Mouse (Mus musculus) heart, embryonic 13.5 days (tissue): ENCODE results near the gene Pttg1. TPM values are rescaled to one million over a fixed set of nuclear protein-coding genes. Genes with fewer than 3 reads are reported as not detected.

Experiments used
- ATAC-seq: fragments of 200-750 bp; cut with Nextera tagmentation; 2 replicates; pipeline ENCODE4 v1.8.0; 2017; ENCODE audit warnings: moderate TSS enrichment; ENCODE audit not compliant: insufficient number of reproducible peaks, low FRiP score, low TSS enrichment; ENCODE audit errors: extremely low read depth
- H3K27ac ChIP-seq: fragments of 300-500 bp; sonication (generic); replicated peaks from 2 replicates; pipeline ENCODE4 v1.5.1; 2015; ENCODE audit warnings: moderate library complexity, mild to moderate bottlenecking, inconsistent platforms
- H3K27me3 ChIP-seq: fragments of 300-500 bp; sonication (generic); replicated peaks from 2 replicates; pipeline ENCODE4 v1.6.1; 2015; ENCODE audit warnings: mild to moderate bottlenecking, inconsistent platforms
- H3K36me3 ChIP-seq: fragments of 300-500 bp; sonication (generic); 2 replicates; pipeline ENCODE4 v1.6.1; 2015; ENCODE audit warnings: mild to moderate bottlenecking, inconsistent platforms
- H3K4me1 ChIP-seq: fragments of 300-500 bp; sonication (generic); 2 replicates; pipeline ENCODE4 v1.6.1; 2015; ENCODE audit warnings: inconsistent platforms
- H3K4me2 ChIP-seq: fragments of 300-500 bp; sonication (generic); 2 replicates; pipeline ENCODE4 v1.6.1; 2015; ENCODE audit warnings: inconsistent platforms, mild to moderate bottlenecking, moderate library complexity
- H3K4me3 ChIP-seq: fragments of 300-500 bp; sonication (generic); 2 replicates; pipeline ENCODE4 v1.5.1; 2015; ENCODE audit warnings: moderate library complexity, mild to moderate bottlenecking, inconsistent platforms
- H3K9ac ChIP-seq: fragments of 300-500 bp; sonication (generic); 2 replicates; pipeline ENCODE4 v1.6.1; 2015; ENCODE audit warnings: inconsistent platforms, mild to moderate bottlenecking, moderate library complexity
- H3K9me3 ChIP-seq: fragments of 300-500 bp; sonication (generic); 2 replicates; pipeline ENCODE4 v1.6.1; 2016; ENCODE audit warnings: inconsistent platforms
- WGBS: fragments of 180-500 bp; shearing (Covaris S2); methylation state at CpG from one replicate; pipeline ENCODE4 v1.1.7; 2015; ENCODE audit warnings: mixed read lengths; 5-methylcytosine and 5-hydroxymethylcytosine counted together
- microRNA counts: library from miRNA; unstranded; fragments of <30 nt; microRNA quantifications from one replicate; lab custom pipeline; 2016
- microRNA-seq: library from miRNA; unstranded; fragments of <30 nt; microRNA quantifications from one replicate; pipeline ENCODE4, GENCODE M21; 2016
- polyA plus RNA-seq: library from polyadenylated mRNA; unstranded; fragments of >200 nt; fragmentation: Nextera tagmentation; extraction: Ambion mirVana; gene quantifications from 2 replicates; pipeline ENCODE4 v1.2.1, GENCODE M21; 2015

Pttg1 gene
- polyA plus RNA-seq, 1 experiment from 2014 or later = 113 TPM

- Histone ChIP-seq H3K27me3 (no peaks in the 10 kb centered on the region), H3K9ac (no peak overlapping the region), H3K4me3 (no peak overlapping the region), H3K4me2 (no peak overlapping the region), H3K4me1 (no peaks in the 10 kb centered on the region), H3K36me3 (no peaks in the 10 kb centered on the region), H3K27ac (no peak overlapping the region), H3K9me3 (no peaks in the 10 kb centered on the region)
- 74% methylated on average over 3 of the region's 3 CpGs for WGBS
- no peak for ATAC-seq
Measured at GRCm38 (mm10) chr11:43371807-43372206, 54.2 kb downstream of the Pttg1 start.

MicroRNAs encoded within 50 kb of the gene (microRNA counts, 519-probe panel; counts per million panel counts)
- microRNA mmu-miR-146a (lab: Ali Mortazavi, UCI) = 3,842 counts per million, percentile 74 among the panel's probes with 10 or more counts

Small RNA genes within 50 kb of the gene (microRNA-seq; reads per million reads assigned to microRNA genes)
- gene Mir146 = 42.6 reads per million, percentile 43 among the genes with 10 or more reads in this experiment

Other genes starting within 250 kb of the Pttg1 start
- 32.0 and 36.8 TPM in 2 replicates for gene Slu7, start 7.5 kb upstream of the Pttg1 start, polyA plus RNA-seq
- 3.0 and 3.3 TPM in 2 replicates for gene C1qtnf2, start 48.0 kb upstream of the Pttg1 start, polyA plus RNA-seq
- 15.7 and 20.7 TPM in 2 replicates for gene Ccnjl, start 102.5 kb upstream of the Pttg1 start, polyA plus RNA-seq
- 4.7 and 5.0 TPM in 2 replicates for gene 4933415A04Rik, start 160.8 kb upstream of the Pttg1 start, polyA plus RNA-seq
- not detected in 2 replicates for gene Fabp6, start 175.3 kb upstream of the Pttg1 start, polyA plus RNA-seq